Mouse (Mus musculus) retina, adult 2 months (tissue): ENCODE results near the gene Wasf2.
A peak's percentile ranks its signal among the peaks of the same experiment; 100 is the strongest.

Experiments used
- DNase-seq: peaks from one replicate; pipeline ENCODE4 v3.0.0-alpha.2; 2012; ENCODE audit warnings: low read depth, low spot score

Wasf2 gene

DNA sequence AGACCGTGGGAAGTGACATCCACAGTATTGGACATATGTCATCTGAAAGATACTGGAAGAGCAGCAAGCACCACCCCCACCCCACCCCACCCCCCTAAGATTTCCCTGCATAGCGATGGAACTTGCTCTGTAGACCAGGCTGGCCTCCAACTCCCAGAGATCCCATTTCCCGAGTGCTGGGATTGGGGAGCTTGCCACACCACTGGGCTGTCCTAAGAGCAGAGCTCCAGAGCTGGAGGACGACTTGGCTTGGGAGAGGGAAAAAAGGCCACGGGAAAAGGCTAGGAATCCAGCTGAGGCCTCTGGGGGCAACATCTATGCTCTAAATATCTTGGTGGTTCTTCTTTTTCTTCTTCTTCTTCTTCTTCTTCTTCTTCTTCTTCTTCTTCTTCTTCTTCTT, 104.5 kb downstream of the Wasf2 start:
- DNase-seq: no peak

DNA sequence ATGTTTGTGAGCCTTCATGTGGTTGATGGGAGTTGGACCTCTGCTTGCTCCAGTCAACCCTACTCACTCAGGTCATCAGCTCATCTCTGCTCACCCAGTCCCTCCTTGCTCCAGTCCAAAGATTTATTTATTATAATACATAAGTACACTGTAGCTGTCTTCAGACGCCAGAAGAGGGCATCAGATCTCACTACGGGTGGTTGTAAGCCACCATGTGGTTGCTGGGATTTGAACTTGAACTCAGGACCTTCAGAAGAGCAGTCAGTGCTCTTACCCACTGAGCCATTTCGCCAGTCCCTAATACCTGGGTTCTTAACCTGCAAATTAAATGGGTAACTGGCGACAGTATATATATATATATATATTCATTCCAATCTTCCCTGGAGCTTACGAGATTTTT, 105.1 kb downstream of the Wasf2 start:
- no peak for DNase-seq

DNA sequence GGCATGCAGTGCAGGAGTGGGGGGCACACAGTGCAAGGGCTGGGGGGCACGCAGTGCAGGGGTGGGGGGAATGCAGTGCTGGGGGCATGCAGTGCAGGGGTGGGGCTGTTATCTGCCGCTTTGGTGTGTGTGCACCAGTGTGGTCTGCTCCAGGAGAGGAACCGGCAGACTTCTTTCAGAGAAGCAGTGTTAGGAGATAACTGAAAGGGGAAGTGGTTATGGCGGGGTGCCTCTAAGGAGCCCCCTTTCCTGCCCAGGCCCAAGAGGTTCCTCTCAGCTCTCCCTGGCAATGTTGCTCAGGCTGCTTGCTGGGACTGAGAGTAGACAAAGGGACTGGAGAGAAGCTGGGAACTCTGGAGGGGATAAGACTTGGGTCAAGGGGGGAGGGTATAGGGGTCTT, 107.6 kb downstream of the Wasf2 start:
- no peak for DNase-seq

DNA sequence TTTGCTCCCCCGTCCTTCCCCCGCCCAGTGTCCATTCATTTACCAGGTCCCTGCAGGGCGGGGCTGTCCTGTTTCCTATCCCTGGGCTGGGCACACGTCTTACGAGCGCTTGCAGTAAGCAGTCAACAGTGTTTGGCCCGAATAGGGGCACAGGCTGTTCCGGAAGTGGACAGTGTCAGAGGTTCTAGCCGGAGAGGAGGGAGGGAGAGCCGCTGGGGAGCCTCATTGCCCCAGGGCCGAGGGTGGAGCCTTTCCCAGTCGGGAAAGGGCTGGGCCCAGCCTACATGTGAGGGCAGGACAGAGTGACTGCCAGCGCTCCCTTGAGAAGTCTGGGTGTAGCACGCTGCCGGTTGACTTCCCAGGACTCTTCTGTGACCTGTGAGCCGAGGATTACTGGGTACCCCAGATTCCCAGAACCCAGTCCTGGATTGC, 110.2 kb downstream of the Wasf2 start, which contains the start of gene Map3k6:
Gene Map3k6 (plus strand): TSS at position 329 of the 432 bp plus-strand sequence.
- DNase-seq: no peak

DNA sequence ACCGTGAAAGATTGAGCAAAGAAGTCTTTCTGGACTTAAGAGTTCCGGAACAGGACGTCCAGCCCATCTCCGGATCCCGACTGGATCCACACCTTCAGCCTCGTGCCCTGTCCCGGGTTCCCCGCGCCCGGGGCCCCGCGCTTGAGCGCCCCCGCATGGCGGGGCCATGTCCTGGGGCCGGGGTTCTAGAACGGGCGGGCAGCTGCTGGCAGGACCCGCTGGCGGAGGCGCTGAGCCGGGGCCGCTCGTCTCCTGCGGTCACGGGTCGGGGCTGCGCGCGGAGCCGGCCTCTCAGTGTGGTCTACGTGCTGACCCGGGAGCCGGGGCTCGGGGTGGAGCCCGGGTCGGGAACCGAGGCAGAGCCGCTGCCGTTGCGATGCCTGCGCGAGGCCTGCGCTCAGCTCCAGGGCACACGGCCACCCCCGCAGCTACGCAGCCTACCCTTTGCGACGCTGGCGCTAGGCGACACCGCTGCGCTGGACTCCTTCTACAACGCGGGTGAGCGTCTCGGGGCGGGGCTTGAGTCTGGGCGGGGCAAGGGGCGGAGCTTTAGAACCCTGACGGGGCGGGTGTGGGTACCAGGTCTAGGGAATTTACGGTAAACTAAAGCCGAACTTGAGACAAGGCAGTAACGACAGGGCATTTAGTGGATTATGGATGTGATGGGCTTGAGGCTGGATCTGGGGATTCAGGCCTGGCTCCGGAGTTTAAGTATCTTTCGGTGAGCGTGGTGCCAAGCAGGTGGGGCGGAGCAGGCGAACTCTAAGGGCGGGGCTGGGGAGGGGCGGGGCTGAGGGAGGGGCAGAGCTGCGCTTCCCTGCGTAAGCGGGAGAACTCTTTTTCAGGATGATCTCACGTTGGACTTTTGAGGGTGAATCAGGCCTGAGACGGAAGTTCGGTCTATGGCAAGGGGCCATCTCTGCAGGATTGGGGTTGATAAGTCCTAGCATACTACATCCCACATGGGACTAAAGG, 110.9 kb downstream of the Wasf2 start:
- DNase-seq: peak; percentile 64

DNA sequence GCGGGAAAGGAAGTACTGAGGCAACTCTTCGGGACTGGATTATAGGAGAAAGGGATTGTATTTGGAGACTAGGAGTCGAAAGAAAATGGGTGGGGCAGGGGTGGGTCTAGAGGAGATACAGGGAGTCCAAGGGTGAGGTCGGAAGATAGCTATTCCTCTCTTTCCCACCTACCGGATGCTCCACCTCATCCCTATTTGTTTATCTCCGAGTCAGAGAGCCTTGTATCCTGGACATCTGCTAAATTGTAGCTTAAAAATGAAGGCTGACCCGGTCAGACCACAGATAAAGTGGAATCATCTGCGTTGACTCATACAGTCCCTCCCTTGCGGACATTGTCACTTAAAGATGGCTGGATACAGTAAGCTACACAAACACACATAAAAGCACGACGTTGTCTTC, 111.6 kb downstream of the Wasf2 start:
- no peak for DNase-seq

DNA sequence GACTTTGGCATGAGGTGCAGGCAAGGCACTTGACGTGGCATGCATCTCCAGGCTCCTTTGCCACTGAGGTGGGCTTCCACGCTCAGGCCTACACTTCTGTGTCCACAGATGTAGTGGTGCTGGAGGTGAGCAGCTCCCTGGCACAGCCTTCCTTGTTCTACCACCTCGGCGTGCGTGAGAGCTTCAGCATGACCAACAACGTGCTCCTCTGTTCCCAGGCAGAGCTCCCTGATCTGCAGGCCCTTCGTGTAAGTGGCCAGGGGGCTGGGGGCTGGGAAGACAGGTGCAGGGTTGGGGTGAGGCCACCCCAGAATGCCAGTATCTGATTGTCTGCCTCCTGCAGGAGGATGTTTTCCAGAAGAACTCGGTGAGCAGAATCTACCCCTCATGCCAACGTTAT, 112.4 kb downstream of the Wasf2 start:
- DNase-seq: no peak

DNA sequence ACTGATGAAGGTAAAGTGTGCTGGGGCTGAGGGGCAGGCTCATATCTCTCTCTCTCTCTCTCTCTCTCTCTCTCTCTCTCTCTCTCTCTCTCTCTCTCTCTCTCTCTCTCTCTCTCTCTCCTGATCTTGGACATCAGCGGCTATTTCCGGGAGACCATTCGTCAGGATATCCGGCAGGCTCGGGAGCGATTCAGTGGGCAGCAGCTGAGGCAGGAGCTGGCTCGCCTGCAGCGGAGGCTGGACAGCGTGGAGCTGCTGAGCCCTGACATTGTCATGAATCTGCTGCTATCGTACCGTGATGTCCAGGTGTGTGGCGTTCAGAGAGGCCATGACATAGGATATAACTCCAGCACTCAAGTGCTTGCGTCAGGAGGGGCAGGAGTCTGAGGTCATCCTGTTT, 113.2 kb downstream of the Wasf2 start:
- DNase-seq: no peak

DNA sequence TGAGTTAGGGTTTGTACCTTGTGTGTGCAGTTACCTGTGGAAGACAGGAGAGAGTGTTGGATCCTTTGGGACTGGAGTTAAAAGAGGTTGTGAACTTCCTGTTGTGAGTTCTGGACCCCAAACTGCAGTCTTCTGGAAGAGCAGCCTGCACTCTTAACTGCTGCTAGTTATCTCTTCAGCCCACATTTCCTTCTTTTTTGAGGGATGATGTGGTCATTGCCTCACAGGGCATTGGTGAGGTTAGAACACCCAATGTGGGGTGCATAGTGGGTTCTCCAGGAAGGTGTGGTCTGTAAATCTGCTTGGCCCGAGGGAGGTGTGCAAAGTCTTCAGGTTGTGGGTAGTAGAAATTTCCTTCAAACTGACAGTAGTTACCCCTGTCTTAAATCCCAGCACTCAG, 114.0 kb downstream of the Wasf2 start:
- DNase-seq: no peak

DNA sequence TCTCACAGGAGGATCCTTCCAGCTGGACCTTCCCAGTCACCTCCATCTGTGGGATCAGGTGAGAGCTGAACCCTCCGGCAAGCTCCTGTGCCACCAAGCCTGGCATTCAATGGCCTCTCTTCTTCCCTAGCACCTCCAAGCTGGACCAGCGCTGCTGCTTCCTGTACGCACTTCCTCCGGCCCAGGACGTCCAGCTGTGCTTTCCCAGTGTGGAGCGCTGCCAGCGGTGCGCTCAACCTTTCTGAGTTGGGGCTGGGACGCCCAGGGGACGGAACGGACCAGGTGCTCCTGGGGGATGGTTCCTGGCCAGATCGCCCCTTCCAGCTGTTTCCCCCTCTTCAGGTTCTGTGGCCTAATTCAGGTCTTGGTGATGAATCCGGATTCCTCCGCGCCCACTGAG, 116.8 kb downstream of the Wasf2 start:
- no peak for DNase-seq

DNA sequence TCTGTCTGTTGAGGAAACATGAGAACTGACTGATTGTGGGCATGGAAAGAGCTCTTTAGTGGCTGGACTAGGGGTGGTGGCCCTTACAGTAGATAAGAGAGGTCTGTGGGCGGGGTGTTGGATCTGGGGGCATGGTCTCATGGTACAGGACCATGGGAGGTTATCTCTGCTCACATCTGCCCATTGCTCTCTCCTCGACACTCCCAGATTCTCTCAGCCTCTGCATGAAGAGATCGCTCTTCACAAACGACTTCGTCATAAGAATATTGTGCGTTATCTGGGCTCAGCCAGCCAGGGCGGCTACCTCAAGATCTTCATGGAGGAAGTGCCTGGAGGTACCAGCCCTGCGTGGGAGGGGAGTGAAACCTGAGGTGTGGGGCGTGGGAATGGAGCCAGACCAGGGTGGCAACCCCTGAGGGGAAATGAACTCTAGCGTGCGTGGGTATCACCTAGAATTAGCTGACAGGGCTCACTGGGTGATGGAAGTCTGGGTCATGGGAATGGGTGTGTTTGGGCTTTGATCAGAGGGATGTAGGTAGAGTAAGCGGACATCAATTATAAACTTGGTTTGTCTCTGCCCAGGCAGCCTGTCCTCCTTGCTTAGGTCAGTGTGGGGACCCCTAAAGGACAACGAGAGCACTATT, 117.6 kb downstream of the Wasf2 start:
- DNase-seq: no peak
